Mouse (Mus musculus) neutrophil, adult 83 days (primary cell): ENCODE results near the gene Tcte2. TPM values are rescaled to one million over a fixed set of nuclear protein-coding genes. Genes with fewer than 3 reads are reported as not detected.

Source experiments
- total RNA-seq, 2 experiments: library from RNA; stranded (reverse); gene quantifications; one replicate each; pipeline ENCODE4 v1.2.4; 2023

The Tcte2 gene
- total RNA-seq = under 1 TPM in 1 of 2 experiments, not detected in 1; 0.85 TPM

DNA sequence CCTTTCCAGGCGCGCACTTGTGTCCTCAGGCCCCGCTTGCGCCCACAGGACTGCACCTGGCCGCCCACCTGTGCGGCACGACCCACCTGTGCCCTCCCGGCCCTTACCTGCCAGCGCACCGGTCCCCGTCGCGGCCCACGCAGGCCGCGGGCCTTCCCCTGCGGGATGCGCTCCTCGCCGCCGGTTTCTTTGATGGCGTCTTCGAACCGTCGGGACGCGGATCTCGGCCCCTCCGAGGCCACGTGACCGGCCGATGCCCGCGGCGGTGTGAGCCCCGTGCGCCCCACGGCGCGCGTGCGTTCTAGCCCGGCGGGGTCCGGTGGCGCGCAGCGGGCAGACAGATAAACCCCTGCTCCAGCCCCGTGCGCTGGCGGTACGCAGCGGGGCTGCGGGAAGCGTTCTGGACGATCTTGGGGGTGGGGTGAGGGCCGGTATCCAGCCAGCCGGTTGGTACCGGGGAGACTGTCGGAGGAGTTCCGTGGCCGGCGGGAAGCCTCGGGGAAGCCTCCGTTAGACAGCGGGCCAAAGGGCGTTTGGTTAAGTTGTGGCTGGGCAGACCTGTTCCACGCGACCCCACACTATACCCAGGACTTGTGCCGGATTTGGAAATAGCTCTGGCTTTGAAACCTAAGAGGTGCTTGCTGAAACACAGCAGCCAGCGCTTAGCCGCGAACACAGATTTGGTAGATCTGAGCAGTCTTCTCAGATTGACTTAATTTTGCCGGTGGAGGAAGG is at the start of gene Tcte2:
Gene Tcte2, minus strand, starts transcription at position 647 of the 735 bp plus-strand sequence.

GRCm38 (mm10) chr17:13759853-13760627 is 1.6 kb downstream of the Tcte2 start, which contains the start of gene Afdn:
TSS of gene Afdn (plus strand) at chr17:13760539.

Other genes starting within 250 kb of the Tcte2 start
- 10 to 100 TPM; 22.0 to 28.1 TPM for gene Afdn, start 1.3 kb downstream of the Tcte2 start, total RNA-seq
- gene Gm7168, start 186.5 kb upstream of the Tcte2 start, total RNA-seq = not detected
- gene Gm7356, start 241.9 kb upstream of the Tcte2 start, total RNA-seq = not detected